Mouse (Mus musculus): Measurements from ENCODE around the gene Adgra3.

The Adgra3 gene

DNA sequence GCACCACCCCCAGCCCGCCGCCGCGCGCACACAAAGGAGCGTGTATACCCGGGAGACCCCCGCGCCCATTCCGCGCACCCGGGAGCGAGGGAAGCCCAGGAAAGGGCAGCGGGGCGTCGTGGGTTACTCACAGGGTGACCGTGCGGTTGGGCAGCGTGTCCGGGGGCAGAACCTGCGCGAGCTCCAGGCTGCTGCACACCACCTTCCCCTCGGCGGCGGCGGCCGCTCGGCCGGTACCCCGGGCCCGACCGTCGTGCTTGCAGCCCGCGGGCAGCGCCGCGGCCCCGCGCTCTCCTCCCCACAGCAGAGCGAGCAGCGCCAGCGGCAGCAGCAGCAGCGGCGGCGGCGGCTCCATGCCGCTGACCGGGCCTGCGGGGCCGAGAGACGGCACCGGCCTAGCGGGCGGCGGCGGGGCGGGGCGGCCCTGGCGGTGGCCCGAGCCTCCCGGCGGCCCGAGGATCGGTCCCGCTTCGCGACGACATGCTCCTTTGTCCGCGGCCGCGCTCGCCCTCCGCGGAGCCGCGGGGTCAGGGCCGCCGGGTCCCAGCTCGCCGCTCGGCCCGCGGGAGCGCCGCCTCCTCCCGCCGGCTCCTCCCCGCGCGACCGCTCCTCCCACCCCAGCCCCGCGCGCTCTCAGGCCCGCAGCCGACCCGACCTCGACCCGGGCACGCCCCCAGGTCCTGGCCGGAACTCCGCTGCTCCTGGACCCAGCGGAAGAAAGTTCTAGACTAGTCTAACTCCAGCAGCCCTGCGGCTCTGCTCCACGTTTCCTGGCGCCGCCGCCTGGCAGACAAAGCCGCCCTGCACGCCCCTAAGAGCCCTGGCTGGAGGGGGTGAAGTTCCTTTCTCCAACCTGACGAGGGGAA lies at the start of gene Adgra3:
Gene Adgra3, minus strand, starts transcription at position 586 of the 866 bp plus-strand sequence.
- DNase-seq (ENCODE audit: low spot score) = peak; percentile 68

DNA sequence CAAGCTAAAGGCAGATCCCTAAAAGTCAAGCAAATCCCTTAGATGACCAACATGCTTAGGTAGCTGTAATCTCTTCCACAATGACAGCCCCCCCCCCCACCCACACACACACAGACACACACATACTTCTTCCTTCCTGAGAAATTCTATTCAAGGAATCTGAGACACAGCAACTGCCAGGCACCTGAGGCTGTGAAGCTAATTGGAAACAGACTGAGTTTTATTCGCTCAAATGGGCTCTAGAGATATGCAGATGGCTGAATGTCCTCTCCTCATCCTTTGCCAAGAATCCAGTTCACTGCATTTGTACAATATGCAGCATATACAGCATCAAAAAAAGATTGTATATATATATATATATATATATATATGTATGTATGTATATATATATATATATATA lies 24.6 kb upstream of the Adgra3 start:
- DNase-seq (ENCODE audit: low spot score) = no peak

DNA sequence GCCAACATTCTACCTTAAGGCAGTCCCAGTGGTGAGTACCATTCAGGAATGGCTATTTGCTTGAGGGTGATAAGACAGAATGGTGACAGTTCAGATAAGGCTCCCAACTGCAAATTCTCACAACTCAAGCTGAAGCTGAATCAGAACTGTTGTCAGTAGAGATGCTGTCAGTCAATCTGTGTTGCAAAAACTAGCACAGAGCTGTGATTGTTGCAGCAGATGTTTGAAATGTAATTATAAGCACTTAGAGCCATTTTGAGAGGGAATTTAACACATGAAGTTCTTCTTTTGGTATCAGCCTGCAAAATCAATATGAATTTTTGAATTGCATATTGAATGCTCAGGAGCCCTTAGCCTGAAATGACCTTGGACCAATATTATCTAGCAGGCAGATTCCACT lies 15.4 kb upstream of the Adgra3 start:
- no peak for DNase-seq (ENCODE audit: low spot score)

DNA sequence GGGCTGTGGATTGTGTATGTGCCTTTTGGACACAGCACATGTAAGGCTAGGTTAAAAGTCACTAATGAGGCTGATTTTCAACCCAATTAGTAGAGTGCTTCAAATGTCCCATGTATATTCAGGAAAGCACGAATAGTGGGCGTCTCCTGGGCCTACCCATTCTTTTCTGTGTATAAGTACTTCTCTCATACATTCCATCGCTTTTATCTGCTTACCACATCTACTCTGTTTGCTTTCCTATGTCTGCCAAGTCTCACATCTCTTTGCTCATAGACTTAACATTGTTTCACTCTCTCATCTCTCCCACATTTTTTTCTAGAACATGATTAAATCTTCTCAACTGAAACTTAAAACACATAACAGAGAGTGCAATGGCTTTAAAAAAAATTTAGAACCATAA lies 5.4 kb upstream of the Adgra3 start:
- DNase-seq (ENCODE audit: low spot score) = no peak

DNA sequence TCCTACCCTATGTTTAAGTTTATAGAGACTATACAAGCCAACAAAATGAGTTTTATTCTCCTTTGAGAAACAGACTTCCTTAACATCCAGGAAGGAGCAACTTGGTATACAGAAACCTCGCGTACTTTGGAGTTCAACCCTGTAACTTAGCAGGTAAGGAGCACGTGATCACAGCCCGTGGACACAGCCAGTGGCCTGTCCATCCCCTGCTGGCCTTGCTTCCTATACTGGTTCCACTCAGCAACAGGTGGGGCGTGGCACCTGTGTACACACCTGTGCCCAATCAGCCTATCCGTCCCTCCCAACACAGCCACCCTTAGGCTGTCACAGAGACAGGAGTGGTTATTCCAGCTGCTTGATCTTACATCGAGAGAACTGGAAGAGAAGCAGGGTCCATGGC lies 780 bp upstream of the Adgra3 start:
- no peak for DNase-seq (ENCODE audit: low spot score)

DNA sequence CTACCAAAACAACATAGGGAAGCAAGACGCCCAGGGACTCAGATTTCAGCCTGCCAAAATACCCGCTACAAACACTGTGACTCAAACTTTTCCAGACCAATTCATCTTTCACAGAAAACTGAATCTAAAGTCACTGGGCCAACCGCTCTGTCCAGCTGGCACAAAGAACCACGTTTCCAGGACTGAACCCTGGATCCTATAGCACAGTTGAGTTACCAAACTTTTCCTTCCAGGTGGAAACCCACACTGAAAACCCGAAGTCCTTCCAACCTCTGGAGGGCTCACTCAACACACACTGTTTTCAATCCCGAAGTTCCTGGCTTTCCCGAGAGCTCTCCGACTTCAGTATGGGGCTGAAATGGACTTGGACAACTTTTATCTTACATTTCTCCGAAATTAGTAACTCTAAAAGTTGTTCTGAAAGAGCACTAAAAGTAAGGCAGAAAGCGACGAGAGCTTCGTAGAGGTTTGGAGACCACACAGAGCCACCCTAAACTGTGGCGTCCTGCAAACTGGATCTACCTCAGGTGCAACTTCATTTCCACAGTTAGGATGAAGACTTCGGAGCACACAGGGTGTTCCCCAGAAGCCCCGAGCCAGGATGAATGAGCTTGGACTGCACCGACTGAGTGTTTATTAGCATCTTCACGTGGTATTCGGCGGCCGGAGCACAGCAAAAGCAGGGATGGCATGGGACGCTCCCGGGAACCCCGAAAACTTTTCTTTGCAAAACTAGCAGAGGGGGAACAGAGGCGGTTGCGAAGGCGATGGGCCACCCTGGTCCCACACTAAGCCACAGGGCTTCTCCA lies 990 bp downstream of the Adgra3 start:
- peak; percentile 45 for DNase-seq (ENCODE audit: low spot score)

DNA sequence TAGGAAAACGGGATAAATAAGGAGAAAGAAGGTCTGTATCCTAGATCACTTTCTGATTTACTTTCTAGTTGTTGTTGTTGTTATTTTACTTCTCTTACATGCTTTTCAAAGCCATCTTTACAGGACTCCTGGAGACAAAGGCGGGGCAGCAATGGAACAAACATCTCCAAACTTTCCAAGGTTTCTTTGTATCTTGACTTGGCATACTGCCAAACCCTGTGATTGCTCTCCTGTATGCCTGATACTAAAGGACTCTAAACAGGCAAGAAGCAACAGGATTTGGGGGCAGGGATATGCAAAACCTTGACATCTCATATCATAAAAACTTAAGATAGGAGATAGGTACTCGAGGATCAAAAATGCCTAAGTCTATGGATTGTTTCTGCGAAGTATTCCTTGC lies 6.3 kb downstream of the Adgra3 start:
- no peak for DNase-seq (ENCODE audit: low spot score)

DNA sequence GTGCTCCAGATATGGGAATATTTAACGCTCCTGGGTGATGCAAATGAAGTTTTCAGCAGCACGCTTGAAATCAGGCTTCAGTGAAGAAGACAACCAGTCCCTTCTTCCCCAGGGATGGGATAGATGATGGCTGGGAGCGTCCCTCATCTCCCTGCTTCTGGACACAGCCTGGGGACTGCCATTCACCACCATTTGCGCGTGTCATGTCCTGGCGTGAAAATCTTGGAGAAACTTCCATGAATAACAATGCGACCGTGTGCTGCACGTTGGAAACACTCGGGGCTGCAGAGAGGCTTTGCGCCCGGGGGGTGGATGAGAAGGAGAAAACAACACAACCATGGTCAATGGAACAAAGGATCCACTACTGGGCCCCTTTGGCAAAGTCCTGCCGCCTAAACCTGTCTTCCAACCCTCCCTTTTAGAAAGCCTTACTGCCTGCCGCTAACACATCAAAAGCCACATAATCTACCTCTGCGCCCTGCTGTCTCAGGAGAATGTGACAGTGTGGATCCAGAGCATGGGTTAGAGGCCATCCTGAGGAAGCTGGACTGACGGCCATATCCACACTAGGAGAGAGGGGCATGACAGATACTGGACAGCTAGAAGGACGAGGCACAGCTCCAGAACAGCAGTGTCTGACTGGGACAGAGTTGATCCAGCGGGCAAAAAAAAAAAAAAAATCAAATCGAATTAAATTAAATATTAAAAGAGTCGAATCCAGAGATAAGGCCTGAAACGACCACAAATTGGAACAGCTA lies 8.0 kb downstream of the Adgra3 start:
- no peak for DNase-seq (ENCODE audit: low spot score)

DNA sequence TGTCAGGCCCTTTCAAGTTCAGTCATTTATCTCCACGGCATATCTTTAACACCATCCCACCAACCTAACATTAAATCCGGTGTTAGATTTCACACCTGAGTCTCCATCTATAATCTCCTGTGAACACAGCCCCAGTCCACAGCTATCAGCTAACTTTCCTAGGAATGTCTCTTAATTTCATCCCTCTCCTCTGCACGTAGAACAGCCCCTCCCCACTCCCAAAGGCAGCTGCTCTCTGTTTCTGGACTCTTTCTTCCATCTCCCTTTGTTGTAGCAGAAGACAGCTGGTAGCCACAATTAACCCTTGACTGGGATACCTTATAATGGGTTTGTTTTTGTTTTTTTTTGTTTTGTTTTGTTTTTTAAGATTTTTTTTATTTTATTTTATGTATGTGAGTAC lies 8.8 kb downstream of the Adgra3 start:
- DNase-seq (ENCODE audit: low spot score) = no peak

DNA sequence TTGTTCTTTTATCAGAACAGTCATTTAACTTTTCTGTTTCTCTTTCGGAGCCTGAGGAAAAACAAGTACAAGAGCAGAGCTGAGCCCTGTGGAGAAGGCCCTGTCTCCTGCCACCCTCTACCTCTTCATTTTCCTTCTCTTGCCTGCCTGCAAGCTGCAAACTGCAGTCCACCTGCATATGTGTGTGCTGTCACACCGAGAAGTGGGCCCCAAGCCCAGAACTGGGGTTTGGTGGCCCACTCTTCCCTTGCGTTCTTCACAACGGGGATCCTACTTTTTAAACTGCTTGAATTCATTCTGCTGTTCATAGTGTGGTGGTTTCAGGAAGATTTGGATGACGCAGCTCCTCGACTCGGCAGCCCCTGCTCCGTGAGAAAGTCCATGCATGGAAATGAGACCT lies 9.3 kb downstream of the Adgra3 start:
- no peak for DNase-seq (ENCODE audit: low spot score)

DNA sequence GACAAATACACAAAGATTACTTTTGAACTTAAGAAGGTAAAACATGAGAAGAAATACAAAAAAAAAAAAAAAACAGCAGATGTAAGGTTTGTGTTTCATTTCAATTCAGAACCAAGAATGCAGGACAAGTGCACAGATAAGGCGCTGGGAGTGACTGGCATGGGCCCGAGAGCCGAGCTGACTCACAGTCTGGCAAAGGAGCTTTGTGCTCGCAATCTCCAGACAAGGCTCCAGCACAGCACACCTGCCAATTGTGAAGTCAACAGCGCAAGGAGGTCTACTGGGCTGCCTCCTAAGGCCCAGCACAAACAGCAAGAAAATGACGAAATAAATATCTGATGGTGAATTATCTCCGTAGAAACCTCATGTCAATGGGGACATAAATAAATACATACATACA lies 9.8 kb downstream of the Adgra3 start:
- peak; percentile 32 for DNase-seq (ENCODE audit: low spot score)

DNA sequence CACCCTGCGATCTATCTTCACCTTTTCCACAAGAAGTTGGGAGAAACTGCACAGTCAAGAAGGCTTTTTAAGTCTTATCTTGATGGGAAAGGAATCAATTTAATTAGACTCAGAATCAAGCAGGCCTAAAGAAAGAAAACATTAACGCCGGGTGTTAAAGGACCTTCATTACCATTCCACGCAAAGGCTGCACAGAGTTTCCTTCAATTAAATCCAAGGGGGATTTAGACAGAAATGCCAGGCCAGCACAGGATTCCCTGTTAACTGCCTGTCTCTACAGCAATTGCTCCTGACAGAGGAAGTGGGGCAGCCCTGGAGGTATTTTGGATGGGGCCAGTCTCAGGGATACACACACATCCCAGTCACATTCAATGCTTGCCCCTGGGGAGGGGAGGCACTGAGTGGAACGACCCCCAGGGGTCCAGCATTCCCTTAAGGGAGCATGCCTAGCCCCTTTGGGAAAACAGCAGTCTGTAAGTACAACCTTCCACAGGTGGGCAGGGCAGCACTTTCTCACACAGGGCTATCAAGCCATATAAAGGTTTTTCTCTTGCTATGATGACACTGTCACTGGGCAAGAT lies 10.4 kb downstream of the Adgra3 start:
- DNase-seq (ENCODE audit: low spot score) = no peak

DNA sequence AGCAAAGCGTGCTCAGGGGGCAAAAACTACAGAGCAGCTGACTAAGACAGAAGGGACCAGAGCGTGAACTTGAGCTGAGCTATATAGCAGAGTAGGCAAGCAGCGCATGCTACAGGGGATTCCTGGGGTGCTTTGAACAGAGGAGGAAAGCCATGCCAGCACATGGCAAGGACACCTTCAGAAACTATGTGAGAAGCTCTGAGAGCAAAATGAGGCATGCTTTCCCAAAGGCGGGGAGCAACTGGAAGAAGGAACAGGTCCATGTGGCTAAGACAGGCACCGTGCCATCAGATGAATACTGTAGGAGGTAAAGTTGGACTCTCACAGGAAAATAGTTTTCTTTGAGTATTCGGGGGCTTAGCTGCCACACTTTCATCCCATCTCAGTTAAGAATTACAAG lies 13.6 kb downstream of the Adgra3 start:
- DNase-seq (ENCODE audit: low spot score) = no peak

DNA sequence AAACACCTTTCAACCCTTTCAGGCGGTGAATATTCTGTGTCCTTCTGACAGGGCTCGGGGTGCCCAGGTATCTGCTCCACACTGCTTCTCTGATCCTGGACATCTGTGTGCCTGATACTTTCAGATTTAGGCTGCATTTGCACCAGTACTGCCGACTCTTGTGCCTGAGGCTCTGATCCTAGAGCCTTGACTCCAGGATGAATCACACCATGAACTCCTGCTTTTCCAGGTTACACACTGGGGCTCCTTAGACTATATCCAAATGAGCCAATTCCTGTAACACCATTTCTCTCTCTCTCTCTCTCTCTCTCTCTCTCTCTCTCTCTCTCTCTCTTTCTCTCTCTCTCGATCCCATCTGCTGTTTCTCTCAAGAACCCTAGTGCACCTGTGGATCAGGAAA lies 15.1 kb downstream of the Adgra3 start:
- no peak for DNase-seq (ENCODE audit: low spot score)

DNA sequence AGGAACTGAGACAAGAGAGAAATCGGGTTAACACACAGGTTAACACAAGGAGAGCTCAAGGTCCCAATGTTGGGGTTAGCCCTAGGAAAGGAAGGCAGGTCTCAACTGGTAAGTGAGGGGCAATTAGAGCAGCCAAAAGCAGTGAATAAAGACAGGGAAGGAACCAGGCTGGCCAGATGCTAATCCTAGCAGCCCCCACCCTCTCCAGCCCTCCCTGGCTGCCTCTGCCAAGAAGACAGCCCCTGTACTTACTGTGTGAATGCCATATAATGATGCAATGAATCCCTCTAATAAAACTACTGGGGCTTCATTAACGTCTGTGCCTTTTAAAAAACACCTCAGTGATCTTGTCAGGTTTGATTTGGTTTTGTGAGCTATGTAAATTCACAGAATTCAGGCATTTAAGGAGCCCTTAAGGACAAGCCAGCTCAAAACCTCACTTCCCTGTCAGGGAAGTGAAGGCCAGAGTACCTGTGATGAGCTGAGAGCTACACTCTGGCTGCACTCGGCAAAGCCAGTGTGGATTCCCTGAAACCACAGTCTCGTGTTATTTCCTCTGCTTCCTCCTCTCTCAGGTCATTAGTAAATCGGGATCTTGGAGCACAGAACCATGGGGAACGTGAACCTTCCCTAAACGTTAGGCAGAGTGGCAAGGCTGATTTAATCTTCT lies 16.4 kb downstream of the Adgra3 start:
- no peak for DNase-seq (ENCODE audit: low spot score)

DNA sequence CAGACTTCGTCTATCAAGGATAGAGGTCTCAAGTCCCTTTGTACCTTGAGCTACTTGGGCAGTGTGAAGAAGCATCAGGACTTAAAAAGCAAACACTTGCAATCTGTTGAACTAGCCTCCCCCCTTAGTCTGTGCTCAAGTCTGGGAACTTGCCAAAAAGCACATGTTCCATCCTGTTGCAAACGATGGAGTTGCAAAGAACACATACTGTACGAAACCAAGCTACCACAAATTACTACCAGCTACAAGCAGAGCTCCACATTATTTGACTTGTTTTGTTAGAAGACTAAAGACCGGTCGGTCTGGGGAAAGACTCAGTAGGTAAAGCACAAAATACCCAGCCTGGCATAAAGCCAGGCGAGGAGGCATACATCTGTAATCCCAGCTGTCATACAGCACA lies 19.3 kb downstream of the Adgra3 start:
- DNase-seq (ENCODE audit: low spot score) = no peak

DNA sequence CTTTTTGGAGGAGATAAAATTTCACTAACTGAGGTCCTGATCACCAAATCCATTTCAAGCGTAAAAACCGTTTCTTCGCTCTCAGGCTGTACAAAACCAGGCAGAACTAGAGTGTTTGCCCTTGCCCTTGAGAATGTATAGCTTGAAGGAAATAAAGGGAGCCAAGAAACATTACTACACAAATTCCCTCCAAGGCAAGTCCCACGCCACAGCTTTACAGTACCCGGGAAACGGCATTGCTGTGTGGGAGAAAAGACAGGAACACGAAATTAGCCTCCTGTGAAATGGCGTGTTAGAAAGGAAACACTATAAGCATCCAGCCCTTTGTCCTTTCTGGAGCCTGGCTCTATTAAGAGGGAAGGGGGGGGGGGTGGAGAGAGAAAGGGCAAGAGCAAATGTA lies 21.1 kb downstream of the Adgra3 start:
- no peak for DNase-seq (ENCODE audit: low spot score)

DNA sequence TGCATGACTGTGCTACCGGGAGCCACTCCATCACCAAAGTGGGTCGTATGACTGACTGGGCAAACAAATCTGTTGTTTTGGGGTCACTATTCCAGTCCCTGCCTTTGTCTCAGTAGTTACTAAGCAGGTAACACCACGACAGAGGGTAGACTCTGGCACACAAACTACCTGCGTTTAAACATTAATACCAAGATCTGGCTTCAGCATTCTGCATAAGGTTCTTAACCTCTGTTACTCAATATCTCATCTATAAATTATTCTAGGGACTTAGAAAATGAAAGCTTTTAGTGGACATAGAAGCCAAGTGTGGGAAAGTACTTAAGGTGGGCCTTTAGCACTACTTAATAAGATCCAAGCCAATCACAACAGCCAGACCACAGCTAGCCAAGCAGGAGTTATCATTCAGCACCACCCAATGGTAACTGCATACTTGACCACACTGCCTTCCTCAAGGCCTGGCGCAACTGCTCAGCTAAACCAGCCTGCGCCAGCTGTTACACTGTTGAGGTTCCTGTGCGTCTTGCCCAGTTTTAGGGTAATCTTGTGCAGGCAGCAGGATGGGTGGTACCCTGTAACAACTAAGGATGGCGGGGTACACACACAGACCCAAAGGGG lies 23.8 kb downstream of the Adgra3 start:
- no peak for DNase-seq (ENCODE audit: low spot score)

DNA sequence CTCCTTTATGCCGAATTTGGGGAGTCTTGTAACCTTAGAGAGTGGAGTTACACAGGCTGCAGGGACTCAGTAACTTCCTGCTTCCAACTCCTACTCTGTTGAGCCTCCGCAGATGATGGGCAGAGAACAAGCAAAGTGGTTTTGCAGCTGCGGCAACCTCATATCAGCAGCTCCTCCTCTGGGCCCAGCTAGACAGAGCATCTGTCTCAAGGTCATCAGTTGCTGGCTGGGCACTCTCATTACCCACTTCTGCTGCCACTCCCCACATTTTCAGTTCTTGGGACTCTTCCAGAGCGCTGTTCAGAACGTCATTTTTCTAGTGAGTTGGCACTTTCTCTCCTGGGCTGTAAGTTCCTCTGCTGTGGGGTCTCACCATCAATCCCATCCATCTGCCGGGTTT lies 24.6 kb downstream of the Adgra3 start:
- DNase-seq (ENCODE audit: low spot score) = no peak

DNA sequence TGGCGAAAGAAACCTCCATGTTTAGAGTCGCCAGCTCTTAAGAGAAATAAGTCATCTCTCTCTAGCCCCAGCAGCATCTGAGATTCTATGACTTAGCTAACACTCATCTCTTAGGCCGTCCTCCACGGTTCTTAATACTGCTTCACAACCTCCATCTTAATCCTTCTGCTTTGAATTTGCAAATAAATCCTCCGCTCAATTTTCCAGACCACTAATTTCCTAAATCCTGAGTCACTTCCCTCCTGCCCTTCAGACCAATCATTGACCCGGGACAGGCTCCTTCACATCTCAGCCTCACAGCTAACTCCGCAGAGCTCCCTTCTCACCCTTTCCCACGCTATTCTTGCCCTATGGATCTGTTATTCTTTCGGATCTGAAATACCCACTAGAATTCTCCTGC lies 25.1 kb downstream of the Adgra3 start:
- DNase-seq (ENCODE audit: low spot score) = no peak

DNA sequence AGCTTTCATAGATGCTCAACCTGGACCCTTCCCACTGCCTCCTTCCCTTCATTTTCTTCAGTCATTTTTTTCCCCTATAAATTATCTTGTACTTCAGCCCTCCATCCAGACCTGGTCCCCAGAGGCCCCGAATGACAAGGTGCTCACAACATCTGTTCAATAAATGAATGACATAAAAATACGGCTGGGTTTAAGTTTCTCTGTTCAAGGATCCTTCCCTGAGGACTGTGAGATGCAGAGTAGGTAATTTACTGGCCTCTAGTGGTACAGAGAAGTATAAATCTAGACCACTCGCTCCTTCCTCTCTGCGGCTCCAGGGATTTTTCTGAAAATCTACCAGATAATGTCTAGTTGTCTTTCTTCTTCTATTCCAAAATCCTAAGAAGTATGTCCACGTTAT lies 26.5 kb downstream of the Adgra3 start:
- DNase-seq (ENCODE audit: low spot score) = peak; percentile 32
